Mouse (Mus musculus) right cerebral cortex, postnatal 4 days (tissue): ENCODE measurements around the gene Eapp.
"Not testable (repeated sequence)": the region's sequence is repeated elsewhere in the genome, so short reads cannot be mapped to it uniquely, and the experiment has no call there.

Experiments used
- DNase-seq: peaks from one replicate; pipeline ENCODE4 v3.0.0-alpha.2; 2022

Eapp gene

DNA sequence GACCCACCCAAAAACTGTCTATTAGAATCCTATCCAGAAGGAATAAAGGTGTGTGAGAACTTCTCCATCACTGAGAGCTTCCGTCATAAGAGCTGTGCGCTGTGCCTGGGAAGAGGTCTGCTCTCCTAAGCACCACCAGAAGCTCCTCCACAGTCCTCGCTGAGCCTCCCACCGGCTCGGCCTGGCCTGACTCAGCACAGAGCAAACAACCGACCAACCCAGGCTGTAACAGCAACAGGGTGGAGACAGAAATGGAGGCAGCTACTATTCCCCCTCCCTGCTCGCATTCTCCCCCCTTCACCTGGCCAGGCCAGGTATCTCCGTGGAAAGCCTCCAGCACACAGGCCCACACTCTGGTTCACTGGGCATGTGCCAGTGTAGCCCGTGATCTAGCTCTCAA is 19.0 kb downstream of the Eapp start:
- no peak for DNase-seq

DNA sequence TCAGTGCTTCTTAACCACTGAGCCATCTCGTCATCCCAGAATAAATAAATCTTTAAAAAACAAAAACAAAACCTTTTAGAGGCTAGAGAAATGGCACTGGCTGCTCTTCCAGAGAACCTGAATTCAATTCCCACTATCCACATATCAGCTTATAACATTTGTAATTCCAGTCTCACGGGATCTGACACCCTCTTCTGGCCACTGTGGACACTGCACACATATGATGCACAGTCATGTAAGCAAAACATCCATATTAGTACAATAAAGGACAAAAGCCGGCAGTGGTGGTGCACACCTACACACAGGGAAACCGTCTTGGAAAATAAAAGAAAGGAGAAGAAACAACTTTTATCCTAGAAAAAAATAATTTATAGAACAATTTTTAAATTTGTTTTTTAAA is 20.3 kb downstream of the Eapp start:
- DNase-seq, result no peak

GRCm38 (mm10) chr12:54671262-54671661 is 24.4 kb downstream of the Eapp start:
- DNase-seq, result no peak

- no peak for DNase-seq
These were observed 27.6 kb downstream of the Eapp start for GRCm38 (mm10) chr12:54668141-54668540.

DNA sequence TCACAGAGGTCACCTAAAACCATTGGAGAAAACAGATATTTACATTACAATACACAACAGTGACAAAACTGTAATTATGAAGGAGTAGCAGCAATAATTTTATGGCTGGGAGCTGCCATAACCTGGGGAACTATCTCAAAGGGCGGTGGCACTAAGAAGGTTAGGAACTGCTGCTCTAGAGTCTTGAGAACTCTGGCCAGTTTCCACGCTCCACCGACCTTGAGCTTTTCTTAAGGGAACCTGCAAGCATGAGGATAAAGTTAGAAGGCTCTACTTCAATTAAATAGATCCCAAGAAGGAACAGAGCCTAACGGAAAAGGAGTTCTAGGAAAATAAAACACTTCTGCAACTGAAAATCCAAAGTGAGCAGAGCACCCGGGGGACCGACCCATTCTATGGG is 30.2 kb downstream of the Eapp start:
- no peak for DNase-seq

GRCm38 (mm10) chr12:54661470-54661869 is 34.2 kb downstream of the Eapp start:
- not testable (repeated sequence) for DNase-seq

DNA sequence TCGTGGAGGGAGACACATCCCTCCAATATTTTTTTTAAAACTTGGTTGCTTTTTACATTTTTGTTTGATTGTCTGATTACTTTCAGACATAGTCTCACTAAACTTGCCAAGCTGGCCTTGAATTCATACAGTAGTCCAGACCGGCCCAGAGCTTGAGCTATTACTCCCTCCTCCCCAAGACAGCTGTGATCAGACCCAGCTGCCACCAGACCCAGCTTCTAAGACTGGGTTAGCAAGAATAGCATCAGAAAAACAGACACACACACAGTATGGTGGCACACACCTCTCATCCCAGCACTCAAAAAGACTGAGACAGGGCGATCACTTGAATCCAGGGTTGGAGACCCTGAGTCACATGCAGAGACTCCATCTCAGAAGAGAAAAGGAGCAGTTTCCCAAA is 35.8 kb downstream of the Eapp start:
- no peak for DNase-seq

GRCm38 (mm10) chr12:54658425-54659092 is 37.1 kb downstream of the Eapp start:
- DNase-seq, result no peak

DNA sequence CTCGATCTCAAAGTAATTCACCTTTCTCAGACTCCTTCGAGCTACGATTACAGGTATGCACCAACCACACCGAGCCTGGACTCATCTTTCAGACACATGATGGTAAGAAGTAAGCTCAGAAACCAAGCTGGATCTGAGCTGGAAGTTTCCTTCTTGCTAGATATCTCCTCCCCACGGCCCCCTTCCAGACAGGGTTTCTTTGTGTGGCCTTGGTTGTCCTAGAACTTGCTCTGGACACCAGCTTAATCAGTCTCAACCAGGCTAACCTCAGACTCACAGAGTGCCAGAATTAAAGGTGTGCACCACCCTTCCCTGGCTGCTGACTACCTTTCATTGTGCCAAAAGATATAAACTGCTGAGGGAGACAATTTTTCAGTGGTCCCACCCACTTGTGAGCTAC is 37.7 kb downstream of the Eapp start:
- DNase-seq, result no peak

GRCm38 (mm10) chr12:54657226-54657625 is 38.5 kb downstream of the Eapp start:
- no peak for DNase-seq

- peak; percentile 94 for DNase-seq
These were observed 39.1 kb downstream of the Eapp start, which contains the start of gene Sptssa for GRCm38 (mm10) chr12:54656396-54657171. Gene Sptssa, minus strand, starts transcription at chr12:54656573.

GRCm38 (mm10) chr12:54656039-54656395 is 39.7 kb downstream of the Eapp start:
- no peak for DNase-seq

- DNase-seq, result no peak
These were observed 40.2 kb downstream of the Eapp start for GRCm38 (mm10) chr12:54655292-54656038.

GRCm38 (mm10) chr12:54654741-54655140 is 41.0 kb downstream of the Eapp start:
- DNase-seq, result no peak

DNA sequence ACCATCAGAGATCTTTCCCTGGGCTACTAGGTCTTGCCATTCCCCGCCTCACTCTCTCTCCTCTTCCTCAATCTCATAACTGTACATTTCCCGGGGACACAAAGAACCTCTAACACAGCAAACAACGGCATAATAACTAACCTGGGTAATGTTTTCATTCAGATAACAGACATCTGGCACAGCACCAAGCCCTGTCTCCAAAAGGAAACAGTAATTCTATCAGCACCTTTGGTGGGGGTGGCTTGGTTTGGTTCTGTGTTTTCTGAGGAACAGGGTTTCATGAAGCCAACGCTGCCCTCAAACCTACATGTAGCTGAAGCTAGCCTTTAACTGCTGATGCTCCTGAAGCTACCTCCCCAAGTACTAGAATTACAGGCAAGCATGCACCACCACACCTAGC is 41.6 kb downstream of the Eapp start:
- DNase-seq, result no peak

GRCm38 (mm10) chr12:54652346-54652745 is 43.4 kb downstream of the Eapp start:
- DNase-seq, result no peak

DNA sequence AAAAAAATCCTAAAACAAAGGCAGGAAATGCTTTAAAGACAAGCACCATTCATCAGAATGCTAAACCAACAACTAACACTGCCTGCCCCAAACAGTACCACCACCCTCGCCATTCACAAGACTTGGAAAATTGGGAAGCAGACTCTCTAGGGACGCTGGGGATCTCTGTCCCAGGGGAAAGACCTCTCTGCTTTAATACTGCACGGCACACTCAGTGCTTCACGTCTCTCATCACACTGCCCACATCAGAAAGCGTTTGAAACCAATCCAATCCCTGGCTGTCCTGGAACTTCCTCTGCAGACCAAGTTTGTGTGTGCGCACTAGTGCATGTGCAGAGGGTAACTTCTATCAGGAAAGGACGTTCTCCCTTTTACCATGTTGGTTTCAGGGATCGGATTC is 43.9 kb downstream of the Eapp start:
- DNase-seq, result no peak

GRCm38 (mm10) chr12:54651158-54651557 is 44.5 kb downstream of the Eapp start:
- DNase-seq, result no peak

DNA sequence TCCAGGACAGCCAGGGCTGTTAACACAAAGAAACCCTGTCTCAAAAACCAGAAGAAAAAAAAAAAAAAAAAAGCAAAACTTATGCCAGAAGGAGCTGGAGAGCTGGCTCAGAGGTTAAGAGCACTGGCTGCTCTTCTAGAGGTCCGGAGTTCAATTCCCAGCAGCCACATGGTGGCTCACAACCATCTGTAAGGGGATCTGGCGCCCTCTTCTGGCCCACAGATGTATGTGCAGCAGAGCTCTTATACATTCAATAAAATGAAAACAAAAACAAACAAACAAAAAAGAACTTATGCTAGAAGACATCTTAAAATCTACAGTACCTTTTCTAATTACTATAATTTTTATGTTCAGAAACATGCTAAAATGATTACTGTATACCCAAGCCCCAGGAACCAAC is 50.8 kb downstream of the Eapp start:
- no peak for DNase-seq

DNA sequence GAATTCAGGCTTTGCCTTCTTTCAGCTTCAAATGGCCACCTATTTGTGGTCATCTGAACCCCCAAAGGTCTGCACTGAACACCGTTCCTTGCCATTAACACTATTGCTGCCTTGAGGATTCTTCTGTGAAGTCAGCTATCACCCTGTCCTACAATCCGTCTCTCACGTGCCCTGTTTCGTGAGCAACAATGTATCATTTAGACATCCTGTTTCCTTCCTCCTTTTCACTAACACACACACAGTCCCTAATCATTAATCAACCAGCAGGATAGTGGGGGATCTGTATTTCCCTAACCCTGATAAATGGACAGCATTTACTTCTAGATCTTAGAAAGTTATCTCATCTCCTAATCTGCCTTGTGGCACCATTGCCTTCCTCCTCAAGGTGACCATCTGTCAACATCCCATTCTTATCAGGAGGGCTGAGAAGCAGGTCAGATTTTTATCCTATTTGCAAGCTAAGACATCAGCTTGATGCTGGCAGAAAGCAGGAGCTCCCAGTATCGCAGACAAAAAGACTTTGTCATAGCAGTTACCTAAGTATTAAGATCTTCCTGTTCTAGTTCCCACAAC is 52.3 kb downstream of the Eapp start:
- DNase-seq, result no peak

GRCm38 (mm10) chr12:54641374-54641773 is 54.3 kb downstream of the Eapp start:
- no peak for DNase-seq

GRCm38 (mm10) chr12:54640259-54640658 is 55.4 kb downstream of the Eapp start:
- no peak for DNase-seq

DNA sequence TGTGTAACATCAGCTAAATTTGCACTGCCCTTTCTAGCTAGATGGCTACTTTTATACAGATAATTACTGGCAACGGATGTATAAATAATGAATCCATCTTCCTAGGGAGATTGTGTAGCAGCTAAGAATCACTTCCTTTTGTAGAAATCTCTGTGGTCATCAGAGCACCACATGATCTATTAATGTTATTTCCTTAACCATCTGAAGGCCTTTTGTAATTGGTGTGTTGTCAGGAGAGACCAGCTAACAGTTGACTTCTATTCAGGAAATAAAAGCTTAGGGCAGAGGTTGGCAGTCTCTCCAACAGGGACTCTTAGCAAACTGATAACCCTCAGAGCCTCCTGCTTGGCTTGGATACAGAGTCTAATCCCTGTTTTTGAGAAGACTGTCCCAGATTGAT is 58.7 kb downstream of the Eapp start:
- DNase-seq, result no peak

DNA sequence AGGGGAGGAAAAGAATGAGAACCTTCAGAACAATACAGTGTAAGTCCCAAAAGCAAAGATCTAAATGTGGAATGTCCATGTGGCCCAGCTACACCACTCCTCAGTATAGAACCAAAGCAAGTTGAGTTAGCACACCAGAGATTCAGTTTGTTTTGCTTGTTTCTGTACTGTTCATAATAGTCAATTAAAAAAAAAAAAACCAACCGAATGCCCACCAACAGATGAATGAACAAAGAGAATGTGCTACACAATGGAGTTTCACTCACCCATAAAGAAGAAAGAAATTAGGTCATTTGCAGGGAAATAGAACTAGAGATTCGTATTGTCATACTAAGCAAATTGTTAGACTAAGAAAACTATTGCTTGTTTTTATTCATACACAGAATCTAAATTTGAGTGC is 63.6 kb downstream of the Eapp start:
- no peak for DNase-seq
